Mouse (Mus musculus): ENCODE results near the gene Dock2.

The Dock2 gene

DNA sequence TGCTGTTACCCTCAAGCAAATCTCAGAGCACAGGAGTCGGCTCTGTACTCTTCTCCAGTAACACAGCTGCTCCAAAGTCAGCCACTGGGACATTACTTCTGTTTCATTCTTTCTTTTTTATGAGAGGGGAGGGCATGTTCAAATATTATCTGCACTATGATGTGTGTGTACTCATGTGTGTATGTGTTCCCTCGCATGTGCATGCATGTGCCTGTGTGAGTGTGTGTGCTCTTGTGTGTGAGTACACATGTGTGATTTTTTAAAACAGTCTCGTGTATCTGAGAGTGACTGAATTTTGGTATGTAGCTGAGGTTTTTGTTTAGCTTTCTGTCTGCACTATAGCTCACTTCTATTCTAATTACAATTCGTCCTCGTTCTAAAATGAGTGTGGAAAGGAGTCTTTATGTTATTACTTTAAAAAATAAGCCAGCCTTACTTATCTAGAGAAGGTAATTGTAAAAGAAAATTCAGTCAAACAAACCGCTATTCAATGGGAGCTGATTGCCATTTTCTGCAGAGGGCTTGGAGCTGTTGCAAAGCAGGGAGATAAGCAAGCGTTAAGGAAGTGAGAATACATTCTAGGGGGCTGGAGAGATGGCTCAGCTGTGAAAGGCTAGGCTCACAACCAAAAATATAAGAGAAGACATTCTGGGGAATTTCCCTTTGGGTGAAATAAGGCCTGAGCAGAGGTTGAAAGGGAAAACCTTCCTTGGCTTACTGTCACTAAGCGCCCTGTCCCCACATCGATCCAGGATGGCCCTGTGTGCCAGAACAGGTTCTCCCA lies 589.3 kb downstream of the Dock2 start:
- DNase-seq (ENCODE audit: low spot score) = no peak

DNA sequence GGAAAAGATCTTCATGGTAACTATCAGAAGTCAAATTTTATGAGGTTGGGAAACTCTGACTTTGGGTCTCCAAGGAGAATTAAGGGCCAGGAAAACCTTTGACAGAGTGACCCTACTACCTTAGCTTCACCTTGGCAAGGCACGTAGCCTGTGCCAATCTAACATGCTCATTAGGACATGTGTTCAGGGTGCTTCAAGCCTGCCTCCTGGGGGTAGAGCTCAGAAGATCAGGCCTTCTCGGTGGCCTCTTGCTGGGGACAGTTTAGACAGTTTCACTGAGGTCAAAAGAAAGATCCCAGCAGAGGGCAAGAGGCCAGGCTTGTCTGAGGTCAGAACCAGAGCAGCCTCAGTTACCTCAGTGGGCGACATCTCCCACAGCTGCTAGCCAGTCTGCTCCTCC lies 590.0 kb downstream of the Dock2 start:
- no peak for DNase-seq (ENCODE audit: low spot score)

DNA sequence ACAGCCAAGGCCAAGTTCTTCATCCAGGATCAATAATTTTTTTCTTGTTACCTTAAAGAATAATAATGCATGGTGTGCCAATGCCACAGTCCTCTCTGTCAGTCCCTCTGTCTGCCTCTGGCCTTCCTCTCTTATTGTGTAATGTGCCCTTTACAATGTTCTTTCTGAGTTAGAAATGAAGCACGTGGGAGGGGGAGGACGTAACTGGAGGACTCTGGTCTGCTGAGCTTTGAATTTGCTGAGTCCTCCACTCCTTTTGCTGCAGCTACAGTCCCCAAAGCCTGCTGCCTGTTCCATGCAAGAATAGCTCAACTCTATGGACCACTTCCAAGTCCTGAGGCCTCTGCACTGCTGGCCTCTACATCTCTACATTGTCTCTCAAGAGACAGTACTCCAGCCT lies 599.4 kb downstream of the Dock2 start:
- no peak for DNase-seq (ENCODE audit: low spot score)

DNA sequence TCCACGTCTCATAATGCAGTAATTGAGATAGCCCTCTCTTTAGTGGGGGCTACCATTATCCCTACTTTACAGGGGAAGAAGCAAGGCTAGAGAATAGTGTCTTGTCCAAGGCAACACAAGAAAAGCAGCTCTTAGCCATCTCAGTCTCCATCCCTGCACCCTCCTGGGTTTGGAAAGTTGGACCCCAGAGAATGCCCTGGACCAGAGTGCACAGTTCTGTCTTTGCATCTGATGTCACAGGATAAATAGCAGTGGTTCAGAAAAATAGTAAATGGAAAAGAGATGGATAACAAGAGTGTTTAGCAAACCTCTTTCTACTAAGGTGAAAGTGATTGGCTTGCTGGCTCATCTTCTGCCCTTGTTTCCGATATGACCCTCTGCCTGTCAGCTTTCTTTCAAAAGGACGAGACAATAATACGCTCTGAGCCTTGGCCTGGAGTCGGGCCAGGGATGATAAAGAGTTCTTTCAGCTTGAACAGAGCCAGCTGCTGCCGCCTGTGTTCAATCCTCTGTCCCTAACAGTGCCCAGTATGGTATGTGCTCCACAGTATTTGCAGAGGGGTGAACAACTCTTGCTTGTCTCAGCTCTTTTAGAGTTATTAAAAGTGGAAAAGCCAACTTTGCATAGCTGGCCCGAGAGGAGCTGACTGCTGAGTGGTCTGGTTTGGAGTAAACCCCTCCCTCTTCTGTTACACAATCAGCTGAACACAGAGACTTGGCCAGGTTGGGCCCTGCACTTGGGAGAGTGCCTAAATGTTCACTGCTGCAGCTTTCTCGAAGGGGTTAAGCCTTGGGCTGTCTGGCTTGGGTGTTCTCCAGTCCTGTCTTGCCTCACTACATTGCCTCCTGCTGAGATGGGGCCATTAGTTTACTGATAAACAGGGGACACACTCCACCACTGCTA lies 602.2 kb downstream of the Dock2 start:
- DNase-seq (ENCODE audit: low spot score) = peak; percentile 66

DNA sequence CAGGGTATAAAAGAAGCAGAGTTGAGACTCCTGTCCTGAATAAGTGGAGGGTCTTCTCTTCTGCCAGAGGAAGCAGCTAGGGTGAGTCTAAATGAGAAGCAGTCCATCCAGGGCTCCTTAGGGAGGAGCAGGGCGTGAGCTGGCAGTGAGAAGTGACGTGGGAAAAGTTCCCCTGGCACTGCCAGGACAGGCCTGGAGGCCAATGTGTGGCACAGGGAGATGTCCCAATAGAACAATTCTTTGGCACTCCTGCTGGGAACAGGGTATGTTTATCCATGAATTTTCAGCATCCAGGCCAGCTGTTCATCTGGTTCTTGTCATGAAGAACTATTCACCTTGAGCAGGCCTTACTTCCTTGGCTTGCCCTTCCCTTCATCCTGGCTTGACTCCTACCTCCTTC lies 604.9 kb downstream of the Dock2 start:
- no peak for DNase-seq (ENCODE audit: low spot score)

All from layer of hippocampus, adult 11-12 months (tissue).